Mouse (Mus musculus): ENCODE results near the gene Fat3. TPM values are rescaled to one million over a fixed set of nuclear protein-coding genes. Genes with fewer than 3 reads are reported as not detected.

Fat3 gene
- total RNA-seq, 4 experiments from 2014 or later = 37.8 to 40.5 (median 39.8) TPM

GRCm38 (mm10) chr9:15898112-15898511, 603.0 kb downstream of the Fat3 start:
- DNase-seq (ENCODE audit: low spot score in 2 of 2) = no peak

DNA sequence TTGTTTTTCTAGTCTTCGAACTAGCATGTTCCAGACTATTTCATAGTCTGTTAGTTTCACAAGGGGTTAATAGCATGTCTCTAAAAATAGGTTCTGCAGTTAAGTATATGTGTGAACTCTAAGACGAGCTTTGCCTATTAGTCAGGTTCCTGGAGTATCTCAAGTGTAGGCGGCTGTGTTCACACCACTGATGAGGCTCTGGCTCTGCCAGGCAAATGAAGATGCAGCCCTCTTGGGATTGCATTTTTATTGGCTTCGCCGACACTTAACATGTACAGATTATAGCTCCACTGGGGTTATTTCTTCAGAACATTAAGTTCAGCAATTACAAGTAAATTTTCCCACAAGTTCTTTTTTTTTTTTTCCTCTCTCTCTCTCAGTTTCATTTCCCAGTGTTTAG, 614.3 kb downstream of the Fat3 start:
- no peak for DNase-seq (ENCODE audit: low spot score in 2 of 2)

- no peak for DNase-seq (ENCODE audit: low spot score in 2 of 2)
Measured at GRCm38 (mm10) chr9:15880754-15881153, 620.3 kb downstream of the Fat3 start.

- no peak for DNase-seq (ENCODE audit: low spot score in 2 of 2)
Measured at GRCm38 (mm10) chr9:15880160-15880603, 620.9 kb downstream of the Fat3 start.

DNA sequence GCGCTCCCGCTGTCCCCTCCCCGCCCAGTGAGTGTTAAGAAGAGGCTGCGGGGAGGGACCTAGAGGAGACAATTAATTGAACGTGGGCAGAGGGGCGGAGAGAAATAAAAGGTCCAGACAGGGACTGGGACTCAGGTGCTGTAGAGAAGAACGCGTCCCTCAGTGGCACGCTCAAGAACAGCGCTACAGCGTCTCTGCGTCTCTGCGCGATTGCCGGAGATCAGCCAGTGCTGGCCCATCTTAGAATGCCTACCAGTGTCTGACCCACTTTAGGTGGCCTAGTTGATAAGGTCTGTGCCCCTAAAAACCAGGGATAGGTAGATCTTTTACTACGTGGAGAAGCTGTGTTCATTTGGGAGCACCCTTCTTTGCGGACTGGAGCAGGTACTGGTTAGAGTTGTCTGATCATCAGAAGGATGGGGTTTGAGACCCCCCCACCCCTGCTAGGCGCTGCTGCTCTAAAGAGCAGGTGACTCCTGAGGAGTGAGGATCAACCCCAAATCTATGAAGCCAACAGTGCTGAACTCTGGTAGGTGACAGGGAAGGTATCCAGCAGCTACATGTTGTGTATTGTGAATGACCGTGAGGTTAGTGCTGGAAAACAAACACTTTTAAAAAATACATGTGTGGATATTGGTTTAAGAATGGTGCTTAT, 626.5 kb downstream of the Fat3 start, which contains the start of gene Mtnr1b:
TSS of gene Mtnr1b (minus strand) at position 51 of the 655 bp plus-strand sequence.
- no peak for DNase-seq (ENCODE audit: low spot score in 2 of 2)

DNA sequence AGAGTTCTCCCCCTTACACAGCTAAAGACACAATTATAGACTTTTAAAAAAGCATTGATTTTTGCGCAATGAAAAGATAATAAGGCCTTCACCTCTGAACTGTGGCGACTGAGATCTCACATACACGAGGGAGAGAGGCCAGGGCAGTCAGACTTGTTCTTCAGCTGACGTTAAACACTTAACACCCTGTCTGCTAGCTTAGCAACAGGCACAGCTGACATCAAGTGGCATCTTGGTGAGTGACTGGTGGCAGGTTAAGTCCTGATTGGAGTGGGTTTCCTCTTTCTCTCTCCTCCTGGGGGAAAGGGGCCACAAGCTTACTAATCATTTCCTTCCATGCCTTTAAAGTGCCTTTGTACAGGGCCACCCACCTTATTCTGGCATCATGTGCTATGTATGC, 631.1 kb downstream of the Fat3 start:
- no peak for DNase-seq (ENCODE audit: low spot score in 2 of 2)

DNA sequence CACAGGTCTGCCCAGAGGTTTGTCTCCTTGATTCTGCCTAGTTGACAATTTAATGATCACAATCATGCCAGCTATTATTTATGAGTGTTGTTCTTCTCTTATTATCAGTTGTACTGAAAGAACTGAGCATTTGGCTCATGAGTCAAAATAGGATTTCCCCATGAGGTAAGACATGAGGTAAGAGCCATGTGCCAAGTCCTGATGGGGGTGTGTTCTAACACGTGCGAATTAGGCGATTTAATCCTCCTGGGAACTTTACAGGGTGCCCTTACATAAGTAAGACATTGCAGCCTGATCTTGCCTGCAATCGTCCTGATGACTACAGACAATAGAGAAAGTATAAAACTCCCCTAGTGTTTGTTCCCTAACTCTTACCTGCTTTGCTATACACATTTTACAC, 631.6 kb downstream of the Fat3 start:
- DNase-seq (ENCODE audit: low spot score in 2 of 2) = no peak

DNA sequence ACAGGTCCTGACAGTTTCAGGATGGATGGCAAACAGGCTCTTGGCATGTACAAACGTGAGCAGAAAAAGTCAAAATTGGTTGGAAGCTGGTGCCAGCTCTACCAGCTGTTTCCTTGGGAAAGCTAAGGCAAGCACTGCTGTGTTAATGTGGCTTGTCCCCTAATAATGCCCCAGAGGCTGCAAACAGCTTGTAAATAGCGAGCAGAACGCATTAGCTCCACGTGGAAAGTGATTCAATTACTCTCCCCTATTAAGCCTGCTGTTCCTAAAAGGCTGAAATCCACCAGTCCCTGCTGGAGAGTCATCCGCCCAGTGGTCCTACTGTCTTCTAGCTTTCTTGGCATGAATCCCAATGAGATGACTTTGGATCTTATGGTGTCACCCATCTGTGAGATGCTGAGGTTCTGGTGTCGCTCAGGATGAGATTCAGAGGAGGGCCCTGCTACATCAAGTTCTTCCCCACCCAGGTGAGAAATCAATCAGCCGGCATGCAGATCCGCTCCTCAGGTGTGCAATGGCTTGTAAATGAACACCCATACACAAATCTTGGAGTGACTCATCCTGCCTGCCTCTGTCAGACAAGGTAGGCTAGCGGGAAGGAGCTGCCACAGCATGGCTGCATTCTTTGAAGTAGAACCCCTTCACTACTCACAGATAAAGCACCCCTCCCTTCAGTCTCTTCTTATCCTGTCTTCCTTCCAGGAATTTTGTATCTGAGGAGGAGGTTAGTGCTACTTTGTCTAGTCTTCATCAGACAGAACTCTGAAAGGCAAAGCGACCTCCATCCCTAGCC, 634.6 kb downstream of the Fat3 start:
- no peak for DNase-seq (ENCODE audit: low spot score in 2 of 2)

DNA sequence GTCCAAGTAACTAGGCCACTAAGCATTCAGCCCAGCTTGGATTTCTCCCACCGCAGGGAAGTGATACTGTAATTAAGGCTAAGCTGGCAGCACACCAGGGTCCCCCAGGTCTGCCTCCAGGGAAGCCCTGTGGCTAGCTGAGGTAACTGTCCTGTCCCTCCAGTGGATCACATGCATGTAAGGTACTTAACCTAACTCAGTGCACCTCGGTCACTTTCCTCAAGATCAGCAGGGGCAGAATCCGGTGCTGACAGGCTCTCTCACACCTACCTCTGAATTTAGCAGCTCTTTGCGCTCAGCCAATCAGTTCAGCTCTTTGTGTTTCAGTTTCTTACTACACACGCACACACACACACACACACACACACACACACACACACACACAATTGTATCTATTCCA, 639.7 kb downstream of the Fat3 start:
- DNase-seq (ENCODE audit: low spot score in 2 of 2) = no peak
